Mouse (Mus musculus) liver, postnatal 0 days (tissue): Measurements from ENCODE around the gene Extl2.

Source experiments
- CTCF ChIP-seq: sonication (generic); IDR thresholded peaks from 2 replicates; pipeline ENCODE4 v1.5.1; 2016; ENCODE audit warnings: antibody characterized with exemption, low read depth
- EP300 ChIP-seq: IDR thresholded peaks from 2 replicates; pipeline ENCODE4 v1.6.1; 2016; ENCODE audit warnings: antibody characterized with exemption, low read depth, mild to moderate bottlenecking

DNA sequence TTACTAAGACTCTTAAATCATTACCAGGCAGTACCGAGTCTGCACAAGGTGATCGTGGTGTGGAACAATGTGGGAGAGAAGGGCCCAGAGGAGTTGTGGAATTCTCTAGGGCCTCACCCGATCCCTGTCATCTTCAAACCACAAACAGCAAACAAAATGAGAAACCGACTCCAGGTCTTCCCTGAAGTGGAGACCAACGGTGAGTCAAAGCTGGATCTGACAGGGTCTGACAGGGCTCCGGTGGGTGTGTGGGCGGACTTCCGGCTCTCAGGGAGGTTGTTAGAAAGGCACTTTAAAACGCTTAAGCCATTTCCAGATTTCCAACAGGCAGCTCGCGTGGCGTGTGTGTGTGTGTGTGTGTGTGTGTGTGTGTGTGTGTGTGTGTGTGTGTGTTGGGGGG lies 17.0 kb downstream of the Extl2 start:
- TF ChIP-seq CTCF (no peak), EP300 (no peak)
